In the genomic region with DNA sequence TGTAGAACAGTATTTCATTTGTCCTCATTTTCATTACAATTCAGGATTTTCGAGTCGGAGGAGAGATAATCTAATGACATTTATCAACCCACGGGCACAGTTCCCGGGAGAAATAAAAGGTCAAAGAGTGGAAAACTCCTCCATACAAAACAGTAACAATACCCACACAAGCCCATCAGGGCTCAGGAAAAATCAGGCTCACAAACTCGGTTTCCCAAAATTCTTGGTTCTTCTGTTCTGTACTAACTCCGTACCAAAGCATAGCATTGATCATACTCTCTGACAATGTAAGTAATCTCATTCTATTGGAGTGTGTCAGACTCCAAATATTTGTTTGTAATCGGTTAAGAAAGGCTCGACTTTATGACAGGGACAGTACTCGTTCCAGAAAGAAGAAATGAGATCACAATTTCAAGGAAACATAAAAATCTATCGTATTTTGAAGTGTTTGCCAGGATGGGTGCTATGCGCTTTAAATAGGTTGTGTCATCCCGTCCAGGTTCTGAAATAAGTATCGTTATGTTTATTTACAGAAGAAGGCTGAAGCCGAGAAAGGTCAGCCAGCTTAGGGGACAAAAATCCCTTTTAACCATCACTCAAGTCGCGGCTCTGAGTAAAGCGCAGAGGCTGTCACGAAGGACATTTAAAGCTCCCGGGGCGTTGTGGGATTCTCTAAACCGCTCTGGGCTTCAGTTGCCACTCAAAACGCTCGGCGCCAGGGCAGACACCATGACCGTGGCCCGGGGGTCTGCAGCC, we compare ENCODE assay signal across 8 mouse cellular contexts. TPM values are rescaled to one million over a fixed set of nuclear protein-coding genes. Genes with fewer than 3 reads are reported as not detected.
DNase-seq lines count a peak whose midpoint lies in the region; ATAC-seq and TF ChIP-seq lines count a peak whose summit lies in the region.

No protein-coding gene starts in this region.

- peak overlapping the region; percentile 81 for H3K27ac ChIP-seq in heart, embryonic 12.5 days (ENCODE audit: poor library complexity, severe bottlenecking)
- H3K27ac ChIP-seq in forebrain, embryonic 16.5 days (ENCODE audit: low read length) = peak overlapping the region; percentile 58; the same call in 1 of the 2 replicates
- H3K27ac ChIP-seq in liver, embryonic 16.5 days (ENCODE audit: low read length) = peak overlapping the region; percentile 92

- H3K9ac ChIP-seq in heart, embryonic 12.5 days = peak overlapping the region; percentile 89
- H3K9ac ChIP-seq in forebrain, embryonic 16.5 days (replicated peaks; ENCODE audit: low read depth, low read length) = peak overlapping the region; percentile 79
- peak overlapping the region; percentile 98 for H3K9ac ChIP-seq in liver, embryonic 16.5 days (ENCODE audit: low read depth, low read length)

- peaks cover 5% of the 10 kb centered on the region; the same call in 1 of the 2 replicates for H3K9me3 ChIP-seq in heart, embryonic 12.5 days (replicated peaks)
- H3K9me3 ChIP-seq in G1E (replicated peaks) = peaks cover 8% of the 10 kb centered on the region
- no peaks in the 10 kb centered on the region for H3K9me3 ChIP-seq in forebrain, embryonic 16.5 days (ENCODE audit: control insufficient read depth, low read length)
- 0 out of 2 replicates have a peak, but pooled peaks cover 2% of the 10 kb centered on the region for H3K9me3 ChIP-seq in liver, embryonic 16.5 days (replicated peaks; ENCODE audit: control insufficient read depth, low read length)

- no peak for TF ChIP-seq CTCF in G1E (IDR thresholded peaks at IDR 0.05; ENCODE audit: low read depth, low read length)

- no peak for DNase-seq in heart, postnatal 4 days
- no peak for DNase-seq in G1E (ENCODE audit: low spot score)
- DNase-seq in Muller cell, postnatal 12 days (ENCODE audit: inconsistent ontology term) = no peak
- no peak for DNase-seq in ovary, postnatal 36 days (ENCODE audit: low spot score)

- peak overlapping the region; percentile 74 for H3K4me2 ChIP-seq in heart, embryonic 12.5 days
- peak overlapping the region; percentile 93 for H3K4me2 ChIP-seq in forebrain, embryonic 16.5 days (ENCODE audit: low read length)
- peak overlapping the region; percentile 56 for H3K4me2 ChIP-seq in liver, embryonic 16.5 days (ENCODE audit: low read depth, low read length)

- no peaks in the 10 kb centered on the region for H3K36me3 ChIP-seq in heart, embryonic 12.5 days
- peaks cover 26% of the 10 kb centered on the region for H3K36me3 ChIP-seq in G1E (replicated peaks)
- H3K36me3 ChIP-seq in forebrain, embryonic 16.5 days (ENCODE audit: control insufficient read depth, insufficient read depth) = no peaks in the 10 kb centered on the region
- H3K36me3 ChIP-seq in liver, embryonic 16.5 days (ENCODE audit: control insufficient read depth, insufficient read depth) = no peaks in the 10 kb centered on the region

- no peak; the same call in 1 of the 2 replicates for ATAC-seq in heart, embryonic 12.5 days (ENCODE audit: insufficient number of reproducible peaks, low FRiP score)
- ATAC-seq in G1E (ENCODE audit: extremely low read depth, insufficient number of reproducible peaks, low FRiP score, poor library complexity, severe bottlenecking) = no peak
- no peak for ATAC-seq in forebrain, embryonic 16.5 days
- peak; percentile 20 for ATAC-seq in liver, embryonic 16.5 days (ENCODE audit: low read depth)
- ATAC-seq in frontal cortex, adult (ENCODE audit: low TSS enrichment) = no peak; the same call in 1 of the 2 replicates

- H3K27me3 ChIP-seq in heart, embryonic 12.5 days (replicated peaks) = no peaks in the 10 kb centered on the region
- no peaks in the 10 kb centered on the region for H3K27me3 ChIP-seq in G1E (ENCODE audit: insufficient read depth, low read length)
- H3K27me3 ChIP-seq in forebrain, embryonic 16.5 days (replicated peaks; ENCODE audit: control insufficient read depth, insufficient read depth, low read length) = no peaks in the 10 kb centered on the region
- no peaks in the 10 kb centered on the region for H3K27me3 ChIP-seq in liver, embryonic 16.5 days (ENCODE audit: control insufficient read depth, insufficient read depth, low read depth, low read length)

- H3K4me3 ChIP-seq in heart, embryonic 12.5 days = peak overlapping the region; percentile 98
- H3K4me3 ChIP-seq in G1E (ENCODE audit: low read depth, low read length) = peak overlapping the region; percentile 95
- H3K4me3 ChIP-seq in forebrain, embryonic 16.5 days (replicated peaks; ENCODE audit: low read length) = peak overlapping the region; percentile 97
- peak overlapping the region; percentile 98 for H3K4me3 ChIP-seq in liver, embryonic 16.5 days (ENCODE audit: low read depth, low read length)

- peaks cover 13% of the 10 kb centered on the region for H3K4me1 ChIP-seq in heart, embryonic 12.5 days (replicated peaks)
- peaks cover 46% of the 10 kb centered on the region for H3K4me1 ChIP-seq in G1E (ENCODE audit: insufficient read depth, low read depth, low read length)
- peaks cover 17% of the 10 kb centered on the region for H3K4me1 ChIP-seq in forebrain, embryonic 16.5 days (replicated peaks; ENCODE audit: control insufficient read depth, insufficient read depth, low read length)
- H3K4me1 ChIP-seq in liver, embryonic 16.5 days (ENCODE audit: control insufficient read depth, low read depth, low read length) = peaks cover 29% of the 10 kb centered on the region

- WGBS in heart, embryonic 12.5 days = 5% methylated on average over 26 of the region's 26 CpGs
- WGBS in forebrain, embryonic 16.5 days = 2% methylated on average over 26 of the region's 26 CpGs
- 3% methylated on average over 26 of the region's 26 CpGs for WGBS in liver, embryonic 16.5 days (ENCODE audit: insufficient replicate concordance)

RNA-seq across cellular contexts. Expression of a gene that starts 0.7 kb away (rescaled TPM):
- 17.8 and 19.5 TPM in 2 replicates for polyA plus RNA-seq in heart, embryonic 12.5 days (2016; fragmentation: Nextera tagmentation; extraction: Ambion mirVana)
- 10 to 100 TPM in 1 of 2 experiments, 1 to 10 TPM in 1; 9.5 to 10.2 TPM for total RNA-seq in heart, postnatal 4 days (2021)
- total RNA-seq in G1E (2014; fragmentation: Nextera tagmentation) (66.1 and 95.6 TPM in 2 replicates), G1E (2017) (41.0 and 46.9 TPM in 2 replicates)
- 6.9 and 9.0 TPM in 2 replicates for polyA plus RNA-seq in G1E (2012)
- 8.5 and 10.8 TPM in 2 replicates for polyA plus RNA-seq in forebrain, embryonic 16.5 days (2015; fragmentation: Nextera tagmentation; extraction: Ambion mirVana)
- polyA plus RNA-seq in liver, embryonic 16.5 days (2015; fragmentation: Nextera tagmentation; extraction: Ambion mirVana) = 25.6 and 27.5 TPM in 2 replicates

RNA-seq across cellular contexts. Expression of a gene that starts 28.6 kb away (rescaled TPM):
- polyA plus RNA-seq in heart, embryonic 12.5 days (2016; fragmentation: Nextera tagmentation; extraction: Ambion mirVana) = 2.5 and 3.2 TPM in 2 replicates
- total RNA-seq in heart, postnatal 4 days (2021) = 1 to 10 TPM; 2.1 to 2.3 TPM
- total RNA-seq in G1E (2014; fragmentation: Nextera tagmentation) (11.4 and 13.5 TPM in 2 replicates), G1E (2017) (17.9 and 19.8 TPM in 2 replicates)
- polyA plus RNA-seq in G1E (2012) = 41.1 and 52.6 TPM in 2 replicates
- polyA plus RNA-seq in forebrain, embryonic 16.5 days (2015; fragmentation: Nextera tagmentation; extraction: Ambion mirVana) = 28.9 and 31.9 TPM in 2 replicates
- 8.3 and 8.5 TPM in 2 replicates for polyA plus RNA-seq in liver, embryonic 16.5 days (2015; fragmentation: Nextera tagmentation; extraction: Ambion mirVana)

RNA-seq across cellular contexts. Expression of a gene that starts 46.8 kb away (rescaled TPM):
- polyA plus RNA-seq in heart, embryonic 12.5 days (2016; fragmentation: Nextera tagmentation; extraction: Ambion mirVana) = 3.6 TPM in 2 replicates
- total RNA-seq in heart, postnatal 4 days (2021) = 1 to 10 TPM; 3.6 to 3.9 TPM
- total RNA-seq in G1E (2014; fragmentation: Nextera tagmentation) = 15.3 and 17.8 TPM in 2 replicates
- 23.4 and 30.4 TPM in 2 replicates for total RNA-seq in G1E (2017)
- 42.6 and 60.2 TPM in 2 replicates for polyA plus RNA-seq in G1E (2012)
- 10.4 and 12.2 TPM in 2 replicates for polyA plus RNA-seq in forebrain, embryonic 16.5 days (2015; fragmentation: Nextera tagmentation; extraction: Ambion mirVana)
- 2.5 and 2.7 TPM in 2 replicates for polyA plus RNA-seq in liver, embryonic 16.5 days (2015; fragmentation: Nextera tagmentation; extraction: Ambion mirVana)

RNA-seq across cellular contexts. Expression of a gene that starts 57.7 kb away (rescaled TPM):
- 0.04 and 0.13 TPM in 2 replicates for polyA plus RNA-seq in heart, embryonic 12.5 days (2016; fragmentation: Nextera tagmentation; extraction: Ambion mirVana)
- not detected for total RNA-seq in heart, postnatal 4 days (2021)
- not detected in 2 replicates for total RNA-seq in G1E (2014; fragmentation: Nextera tagmentation)
- 0.11 TPM in 1 of 2 replicates, not detected in the other for total RNA-seq in G1E (2017)
- polyA plus RNA-seq in G1E (2012) = 0.04 TPM in 1 of 2 replicates, not detected in the other
- 18.2 and 21.3 TPM in 2 replicates for polyA plus RNA-seq in forebrain, embryonic 16.5 days (2015; fragmentation: Nextera tagmentation; extraction: Ambion mirVana)
- polyA plus RNA-seq in liver, embryonic 16.5 days (2015; fragmentation: Nextera tagmentation; extraction: Ambion mirVana) = 0.13 and 0.26 TPM in 2 replicates
